Mouse (Mus musculus) layer of hippocampus, postnatal 14 days (tissue): ENCODE measurements at regions not wholly inside any gene's neighbourhood (a gene's known extent, or its start where the extent isn't known, plus 50 kb on each side); places are given as distances from the start of the nearest gene placed in this dataset.

Experiments used
- DNase-seq, 2 experiments: peaks; one replicate each; pipeline ENCODE4 v3.0.0; 2021 to 2022; ENCODE audit warnings: low spot score in 2 of 2, mixed read lengths in 1 of 2

GRCm38 (mm10) chr2:133020173-133020837 is 74.6 kb upstream of the Fermt1 start:
- DNase-seq, result peak; percentile 67 to 86

GRCm38 (mm10) chr2:133021244-133021643 is 75.5 kb upstream of the Fermt1 start:
- DNase-seq, result no peak

- DNase-seq, result no peak
These were observed 81.3 kb upstream of the Fermt1 start for GRCm38 (mm10) chr2:133027038-133027437.

- no peak for DNase-seq
These were observed 89.7 kb upstream of the Fermt1 start for GRCm38 (mm10) chr2:133035421-133035820.

- no peak for DNase-seq
These were observed 95.0 kb upstream of the Fermt1 start for GRCm38 (mm10) chr2:133040708-133041107.

- peak in 1 of 2 experiments; percentile 2 for DNase-seq
These were observed 132.1 kb upstream of the Fermt1 start for GRCm38 (mm10) chr2:133077698-133078356.

- no peak for DNase-seq
These were observed 145.3 kb upstream of the Fermt1 start for GRCm38 (mm10) chr2:133090976-133091375.

- peak; percentile 56 to 77 for DNase-seq
These were observed 167.9 kb upstream of the Fermt1 start for GRCm38 (mm10) chr2:133113642-133114041.

GRCm38 (mm10) chr2:133118651-133119050 is 172.9 kb upstream of the Fermt1 start:
- DNase-seq, result no peak

GRCm38 (mm10) chr2:133125212-133125801 is 179.6 kb upstream of the Fermt1 start:
- DNase-seq, result no peak

- no peak for DNase-seq
These were observed 189.2 kb upstream of the Fermt1 start for GRCm38 (mm10) chr2:133134878-133135277.

GRCm38 (mm10) chr2:133138877-133139276 is 193.2 kb upstream of the Fermt1 start:
- no peak for DNase-seq

GRCm38 (mm10) chr2:133141341-133142035 is 195.8 kb upstream of the Fermt1 start:
- no peak for DNase-seq

GRCm38 (mm10) chr2:133152461-133152860 is 206.8 kb upstream of the Fermt1 start:
- no peak for DNase-seq

- peak in 1 of 2 experiments; percentile 25 for DNase-seq
These were observed 210.8 kb upstream of the Fermt1 start for GRCm38 (mm10) chr2:133156537-133156936.

GRCm38 (mm10) chr2:133158206-133158605 is 212.5 kb upstream of the Fermt1 start:
- DNase-seq, result no peak

- DNase-seq, result no peak
These were observed 213.7 kb upstream of the Fermt1 start for GRCm38 (mm10) chr2:133159398-133159797.

- no peak for DNase-seq
These were observed 230.7 kb upstream of the Fermt1 start for GRCm38 (mm10) chr2:133176411-133176810.

GRCm38 (mm10) chr2:133181216-133181615 is 235.5 kb upstream of the Fermt1 start:
- no peak for DNase-seq

GRCm38 (mm10) chr2:133182920-133183319 is 237.2 kb upstream of the Fermt1 start:
- no peak for DNase-seq

GRCm38 (mm10) chr2:133204295-133204866 is 258.7 kb upstream of the Fermt1 start:
- DNase-seq, result no peak
